Comparison of ENCODE assay signal across 28 mouse cellular contexts in genomic region chr2:74912031-74912430, GRCm38 (mm10).
"Had no signal": no experiment of that assay in that cellular context is flagged by ENCODE, and none has a peak within 500 bp of the region (broad histone marks: within the 10 kb centered on the region; RNA-seq: fewer than 3 reads in every experiment).

No protein-coding gene starts in this region.

- H3K4me1 ChIP-seq: forebrain, embryonic 13.5 days had no signal

- H3K36me3 ChIP-seq: embryonic facial prominence, embryonic 10.5 days; embryonic facial prominence, embryonic 12.5 days; embryonic facial prominence, embryonic 13.5 days; embryonic facial prominence, embryonic 15.5 days; forebrain, embryonic 10.5 days; forebrain, embryonic 12.5 days; forebrain, embryonic 15.5 days had no signal

- DNase-seq: cerebellum, adult 18-20 months; cerebellum, adult 2 months; cerebellum, adult 8-10 months; cerebellum, adult 9-10 months; cerebellum, adult 9-11 months; cerebellum, postnatal 10 days; cerebellum, postnatal 14 days; cerebellum, postnatal 25 days; cerebellum, postnatal 36 days; embryo, embryonic 11 days; forebrain, postnatal 0 days; gastrocnemius, adult 2 months; gastrocnemius, postnatal 10 days; gastrocnemius, postnatal 14 days; gastrocnemius, postnatal 25 days; gastrocnemius, postnatal 36 days; heart, adult 11 months had no signal

- ATAC-seq: forebrain, embryonic 13.5 days; forebrain, embryonic 14.5 days; forebrain, embryonic 15.5 days; forebrain, embryonic 16.5 days; forebrain, postnatal 0 days had no signal

- H3K9ac ChIP-seq: embryonic facial prominence, embryonic 12.5 days; embryonic facial prominence, embryonic 13.5 days; embryonic facial prominence, embryonic 15.5 days; forebrain, embryonic 12.5 days; forebrain, embryonic 13.5 days; forebrain, embryonic 15.5 days; forebrain, postnatal 0 days had no signal

- H3K4me2 ChIP-seq: embryonic facial prominence, embryonic 12.5 days; embryonic facial prominence, embryonic 13.5 days; embryonic facial prominence, embryonic 15.5 days; forebrain, embryonic 12.5 days; forebrain, embryonic 13.5 days; forebrain, embryonic 15.5 days had no signal

- H3K27ac ChIP-seq: embryonic facial prominence, embryonic 10.5 days; embryonic facial prominence, embryonic 12.5 days; embryonic facial prominence, embryonic 13.5 days; embryonic facial prominence, embryonic 15.5 days; forebrain, embryonic 10.5 days; forebrain, embryonic 12.5 days; forebrain, embryonic 13.5 days; forebrain, embryonic 15.5 days; gastrocnemius, adult 2 months had no signal

- H3K27me3 ChIP-seq: embryonic facial prominence, embryonic 12.5 days; embryonic facial prominence, embryonic 13.5 days; embryonic facial prominence, embryonic 15.5 days; forebrain, embryonic 12.5 days; forebrain, embryonic 13.5 days; forebrain, embryonic 15.5 days had no signal

- H3K4me3 ChIP-seq: embryonic facial prominence, embryonic 10.5 days; embryonic facial prominence, embryonic 12.5 days; embryonic facial prominence, embryonic 13.5 days; embryonic facial prominence, embryonic 15.5 days; erythroblast, embryonic 14.5 days; forebrain, embryonic 10.5 days; forebrain, embryonic 12.5 days; forebrain, embryonic 13.5 days; forebrain, embryonic 15.5 days; gastrocnemius, adult 2 months had no signal

- H3K9me3 ChIP-seq: embryonic facial prominence, embryonic 10.5 days; embryonic facial prominence, embryonic 13.5 days; embryonic facial prominence, embryonic 15.5 days; forebrain, embryonic 10.5 days; forebrain, embryonic 12.5 days; forebrain, embryonic 13.5 days; forebrain, embryonic 15.5 days had no signal
